Mouse (Mus musculus) intestine, embryonic 14.5 days (tissue): ENCODE measurements around the gene Calcoco1. TPM values are rescaled to one million over a fixed set of nuclear protein-coding genes. Genes with fewer than 3 reads are reported as not detected.

ENCODE experiments used
- ATAC-seq: fragments of 200-750 bp; cut with Nextera tagmentation; replicated peaks from 2 replicates; pipeline ENCODE4 v1.8.0; 2017; ENCODE audit warnings: low read depth, moderate number of reproducible peaks, moderate TSS enrichment, moderate library complexity; ENCODE audit not compliant: low FRiP score, low TSS enrichment
- DNase-seq: peaks from one replicate; pipeline ENCODE4 v3.0.0-alpha.2; 2018; ENCODE audit warnings: low spot score
- H3K27ac ChIP-seq: fragments of 300-500 bp; sonication (generic); 2 replicates; pipeline ENCODE4 v1.5.1; 2014; ENCODE audit warnings: low read depth, mild to moderate bottlenecking, control low read depth
- H3K27me3 ChIP-seq: fragments of 300-500 bp; sonication (generic); replicated peaks from 2 replicates; pipeline ENCODE4 v1.6.1; 2014; ENCODE audit warnings: low read length, control low read depth; ENCODE audit not compliant: control insufficient read depth, insufficient read depth
- H3K36me3 ChIP-seq: fragments of 300-500 bp; sonication (generic); 2 replicates; pipeline ENCODE4 v1.6.1; 2014; ENCODE audit warnings: low read length, control low read depth; ENCODE audit not compliant: control insufficient read depth, insufficient read depth
- H3K4me1 ChIP-seq: fragments of 300-500 bp; sonication (generic); replicated peaks from 2 replicates; pipeline ENCODE4 v1.6.1; 2014; ENCODE audit warnings: low read length, control low read depth, mixed read lengths; ENCODE audit not compliant: control insufficient read depth, insufficient read depth
- H3K4me2 ChIP-seq: fragments of 300-500 bp; sonication (generic); 2 replicates; pipeline ENCODE4 v1.6.1; 2014; ENCODE audit warnings: low read length
- H3K4me3 ChIP-seq: fragments of 300-500 bp; sonication (generic); 2 replicates; pipeline ENCODE4 v1.5.1; 2014; ENCODE audit warnings: low read depth, low read length, control low read depth, mixed read lengths
- H3K9ac ChIP-seq: fragments of 300-500 bp; sonication (generic); 2 replicates; pipeline ENCODE4 v1.6.1; 2014; ENCODE audit warnings: mild to moderate bottlenecking, low read length
- H3K9me3 ChIP-seq: fragments of 300-500 bp; sonication (generic); 2 replicates; pipeline ENCODE4 v1.6.1; 2016; ENCODE audit warnings: low read length, control low read depth; ENCODE audit not compliant: control insufficient read depth
- WGBS: fragments of 180-500 bp; shearing (Covaris S2); extraction: QIAGEN DNeasy Blood & Tissue Kit; methylation state at CpG from one replicate; pipeline ENCODE4 v1.1.7; 2014; 5-methylcytosine and 5-hydroxymethylcytosine counted together
- polyA plus RNA-seq: library from polyadenylated mRNA; unstranded; fragments of >200 nt; fragmentation: Nextera tagmentation; extraction: Ambion mirVana; gene quantifications from 2 replicates; pipeline ENCODE4 v1.2.1, GENCODE M21; 2014

The Calcoco1 gene
- polyA plus RNA-seq, 1 experiment from 2014 or later = 30.6 TPM

DNA sequence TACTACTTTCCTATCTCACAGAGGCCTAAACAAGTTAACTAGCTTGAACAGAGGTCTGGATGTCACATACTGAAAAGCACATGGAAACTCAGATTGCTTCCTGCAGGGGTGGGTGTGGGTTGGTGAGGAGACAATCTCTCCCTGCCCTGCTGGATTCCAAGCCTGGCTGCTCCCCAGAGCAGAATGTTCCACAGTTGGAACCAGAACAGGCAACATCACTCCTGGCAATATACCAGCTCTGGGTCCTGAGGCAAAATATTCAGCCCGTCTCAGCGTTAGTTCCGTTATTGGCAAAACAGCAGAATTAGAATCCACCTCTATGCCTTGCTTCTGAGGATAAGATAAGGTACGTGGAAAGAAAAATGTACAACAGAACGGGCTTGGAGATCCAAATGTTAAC lies 28.3 kb upstream of the Calcoco1 start:
- Histone ChIP-seq H3K27me3 (peaks cover 77% of the 10 kb centered on the region), H3K9me3 (no peaks in the 10 kb centered on the region), H3K4me3 (no peak overlapping the region), H3K27ac (no peak overlapping the region), H3K4me2 (no peak overlapping the region), H3K36me3 (no peaks in the 10 kb centered on the region), H3K9ac (no peak overlapping the region), H3K4me1 (no peaks in the 10 kb centered on the region; the same call in 1 of the 2 replicates)
- no peak for ATAC-seq
- DNase-seq = no peak
- 68% methylated on average over 5 of the region's 5 CpGs for WGBS

GRCm38 (mm10) chr15:102749103-102749502 lies 27.1 kb upstream of the Calcoco1 start:
- ATAC-seq = no peak
- no peak overlapping the region for H3K4me2 ChIP-seq
- H3K4me3 ChIP-seq = no peak overlapping the region
- H3K4me1 ChIP-seq = no peaks in the 10 kb centered on the region; the same call in 1 of the 2 replicates
- H3K36me3 ChIP-seq = no peaks in the 10 kb centered on the region
- H3K9ac ChIP-seq = no peak overlapping the region
- 85% methylated on average over 1 of the region's 1 CpGs for WGBS
- no peak for DNase-seq
- H3K9me3 ChIP-seq = no peaks in the 10 kb centered on the region
- H3K27ac ChIP-seq = no peak overlapping the region
- H3K27me3 ChIP-seq = peaks cover 81% of the 10 kb centered on the region

DNA sequence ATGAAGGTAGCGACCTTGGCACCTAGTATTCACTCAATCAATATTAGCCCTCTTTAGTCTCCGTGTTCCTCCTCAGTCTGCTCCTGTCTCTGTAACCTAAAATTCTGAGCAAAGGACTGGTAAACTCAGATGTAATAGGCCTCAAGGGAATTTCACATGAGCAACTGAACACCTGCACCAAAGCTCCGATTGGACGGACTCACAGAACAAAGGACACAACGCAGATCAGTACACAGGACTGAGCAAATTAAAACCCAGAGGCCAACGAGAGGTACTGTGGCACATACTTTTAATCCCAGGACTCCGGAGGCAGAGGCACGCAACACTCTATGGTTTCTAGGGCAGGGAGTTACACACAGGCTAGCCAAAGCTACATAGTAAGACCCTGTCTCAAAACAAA lies 25.9 kb upstream of the Calcoco1 start:
- Histone ChIP-seq H3K9ac (no peak overlapping the region), H3K4me1 (no peaks in the 10 kb centered on the region; the same call in 1 of the 2 replicates), H3K9me3 (no peaks in the 10 kb centered on the region), H3K4me2 (no peak overlapping the region), H3K27me3 (peaks cover 85% of the 10 kb centered on the region), H3K36me3 (no peaks in the 10 kb centered on the region), H3K4me3 (no peak overlapping the region), H3K27ac (no peak overlapping the region)
- 32% methylated on average over 8 of the region's 8 CpGs for WGBS
- ATAC-seq (no peak), DNase-seq (no peak)

DNA sequence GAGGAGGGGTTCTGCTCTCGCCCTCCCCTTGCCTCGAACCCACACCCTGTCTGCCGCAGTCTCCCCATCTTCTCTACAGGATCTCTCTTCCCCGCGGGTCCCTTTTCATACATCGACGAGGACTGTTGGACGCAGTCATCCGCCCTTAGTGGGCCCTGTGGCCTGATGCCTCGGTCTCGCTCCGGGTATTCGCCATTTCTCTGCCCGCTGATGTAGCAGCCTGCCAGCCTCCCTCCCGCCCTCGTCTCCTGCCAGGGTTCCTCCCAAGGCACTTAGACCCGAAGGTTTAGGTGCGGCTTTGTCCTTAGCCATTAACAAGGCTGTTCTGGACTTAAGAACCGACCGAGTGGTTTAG lies 25.3 kb upstream of the Calcoco1 start:
- DNase-seq (peak; percentile 71), ATAC-seq (no peak)
- H3K27ac ChIP-seq = no peak overlapping the region
- peak overlapping the region; percentile 39 for H3K4me3 ChIP-seq
- H3K36me3 ChIP-seq = no peaks in the 10 kb centered on the region
- H3K4me1 ChIP-seq = no peaks in the 10 kb centered on the region; the same call in 1 of the 2 replicates
- no peaks in the 10 kb centered on the region for H3K9me3 ChIP-seq
- peak overlapping the region; percentile 70 for H3K4me2 ChIP-seq
- H3K27me3 ChIP-seq = peaks cover 81% of the 10 kb centered on the region
- WGBS = 2% methylated on average over 20 of the region's 20 CpGs
- peak overlapping the region; percentile 11; the same call in 1 of the 2 replicates for H3K9ac ChIP-seq

GRCm38 (mm10) chr15:102746488-102747285 lies 24.7 kb upstream of the Calcoco1 start:
- H3K27me3 ChIP-seq = peaks cover 83% of the 10 kb centered on the region
- WGBS = 1% methylated on average over 75 of the region's 75 CpGs
- no peak for DNase-seq
- ATAC-seq = no peak; the same call in 1 of the 2 replicates
- H3K4me2 ChIP-seq = peak overlapping the region; percentile 70
- H3K9ac ChIP-seq = peak overlapping the region; percentile 11; the same call in 1 of the 2 replicates
- H3K36me3 ChIP-seq = no peaks in the 10 kb centered on the region
- H3K27ac ChIP-seq = no peak overlapping the region
- H3K4me1 ChIP-seq = no peaks in the 10 kb centered on the region; the same call in 1 of the 2 replicates
- H3K4me3 ChIP-seq = peak overlapping the region; percentile 39
- no peaks in the 10 kb centered on the region for H3K9me3 ChIP-seq

DNA sequence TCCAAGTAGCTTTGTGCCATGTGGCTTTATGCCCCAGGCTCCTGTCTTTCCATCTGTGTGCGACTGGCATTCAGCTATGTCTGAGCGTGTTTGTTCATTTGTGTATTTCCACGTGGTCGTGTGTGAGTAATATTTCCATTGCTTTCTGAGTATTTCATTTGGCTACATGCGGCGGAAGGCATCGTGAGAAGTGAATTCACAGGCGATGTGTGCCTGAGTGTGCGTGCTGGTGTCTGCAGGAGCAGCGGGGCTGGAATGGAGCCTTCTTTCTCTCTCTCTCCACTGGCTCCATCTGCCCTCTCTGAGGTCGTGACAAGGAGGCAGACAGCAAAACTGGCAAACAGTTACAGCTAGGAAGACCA lies 24.1 kb upstream of the Calcoco1 start:
- no peak for ATAC-seq
- Histone ChIP-seq H3K4me3 (peak overlapping the region; percentile 39), H3K9me3 (no peaks in the 10 kb centered on the region), H3K27ac (no peak overlapping the region), H3K4me2 (peak overlapping the region; percentile 70), H3K9ac (no peak overlapping the region), H3K4me1 (no peaks in the 10 kb centered on the region; the same call in 1 of the 2 replicates), H3K27me3 (peaks cover 82% of the 10 kb centered on the region), H3K36me3 (no peaks in the 10 kb centered on the region)
- 13% methylated on average over 11 of the region's 11 CpGs for WGBS
- DNase-seq = no peak

DNA sequence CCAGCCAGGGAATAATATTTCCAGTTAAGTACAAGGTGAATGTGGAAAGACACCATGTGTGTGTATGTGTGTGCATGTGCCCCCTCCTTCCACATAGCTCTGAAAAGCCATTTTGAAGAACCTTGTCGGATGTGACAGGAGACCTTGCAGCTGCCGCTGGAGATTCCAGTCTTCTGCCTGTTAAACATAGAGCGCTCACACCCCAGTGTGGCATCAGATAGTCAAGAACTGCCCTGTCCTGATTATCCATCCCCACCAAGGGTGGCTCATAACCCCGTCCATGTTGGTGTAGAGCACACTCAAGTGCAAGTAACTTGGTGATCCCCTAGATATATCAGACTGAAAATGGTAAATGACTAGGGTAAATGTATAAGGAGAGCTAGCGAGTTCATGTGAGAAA lies 23.4 kb upstream of the Calcoco1 start:
- Histone ChIP-seq H3K27me3 (peaks cover 76% of the 10 kb centered on the region), H3K4me1 (no peaks in the 10 kb centered on the region; the same call in 1 of the 2 replicates), H3K9ac (no peak overlapping the region), H3K9me3 (no peaks in the 10 kb centered on the region), H3K36me3 (no peaks in the 10 kb centered on the region), H3K4me2 (no peak overlapping the region), H3K27ac (no peak overlapping the region), H3K4me3 (no peak overlapping the region)
- WGBS = 26% methylated on average over 5 of the region's 5 CpGs
- ATAC-seq = no peak
- no peak for DNase-seq

- DNase-seq (no peak), ATAC-seq (no peak)
- peaks cover 71% of the 10 kb centered on the region for H3K27me3 ChIP-seq
- no peaks in the 10 kb centered on the region; the same call in 1 of the 2 replicates for H3K4me1 ChIP-seq
- no peaks in the 10 kb centered on the region for H3K36me3 ChIP-seq
- H3K9me3 ChIP-seq = no peaks in the 10 kb centered on the region
- H3K4me3 ChIP-seq = no peak overlapping the region
- H3K27ac ChIP-seq = no peak overlapping the region
- H3K4me2 ChIP-seq = no peak overlapping the region
- WGBS = 12% methylated on average over 9 of the region's 9 CpGs
- no peak overlapping the region for H3K9ac ChIP-seq
These were observed 22.9 kb upstream of the Calcoco1 start for GRCm38 (mm10) chr15:102744831-102745230.

DNA sequence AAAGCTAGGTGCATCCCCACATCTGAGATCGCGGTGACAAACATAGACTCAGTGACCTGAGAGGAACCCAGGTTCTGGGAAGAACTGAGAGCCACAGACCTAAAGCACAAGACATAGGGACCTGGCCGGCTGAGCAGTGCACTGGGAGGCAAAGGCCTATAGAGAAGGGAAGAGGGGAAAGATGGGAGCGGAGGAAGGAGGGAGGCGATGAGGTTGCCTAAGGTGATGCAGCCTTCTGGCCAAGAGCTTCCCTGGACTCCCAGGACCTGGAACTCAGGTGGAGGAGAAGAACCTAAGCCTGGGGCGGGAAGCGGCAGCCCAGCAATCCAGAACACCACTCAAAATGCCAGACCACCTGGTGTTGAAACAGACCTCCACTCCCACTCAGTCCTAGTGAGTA lies 22.4 kb upstream of the Calcoco1 start:
- no peak overlapping the region for H3K9ac ChIP-seq
- no peaks in the 10 kb centered on the region; the same call in 1 of the 2 replicates for H3K4me1 ChIP-seq
- H3K9me3 ChIP-seq = no peaks in the 10 kb centered on the region
- H3K27ac ChIP-seq = no peak overlapping the region
- no peaks in the 10 kb centered on the region for H3K36me3 ChIP-seq
- H3K27me3 ChIP-seq = peaks cover 71% of the 10 kb centered on the region
- H3K4me2 ChIP-seq = no peak overlapping the region
- ATAC-seq (no peak), DNase-seq (no peak)
- WGBS = 6% methylated on average over 7 of the region's 7 CpGs
- no peak overlapping the region for H3K4me3 ChIP-seq
